Mouse (Mus musculus) CD4-positive, CD25-positive, alpha-beta regulatory T cell, adult 4 months (primary cell): Measurements from ENCODE around the gene Fam221a. TPM values are rescaled to one million over a fixed set of nuclear protein-coding genes. Genes with fewer than 3 reads are reported as not detected.
"Not testable (repeated sequence)": the region's sequence is repeated elsewhere in the genome, so short reads cannot be mapped to it uniquely, and the experiment has no call there.

Experiments
- ATAC-seq: one replicate; pipeline ENCODE4 v1.8.0; 2017
- polyA plus RNA-seq, 2 experiments: library from polyadenylated mRNA; unstranded; fragments of 100-300 nt; shearing (Covaris generic); gene quantifications; one replicate each; pipeline ENCODE4 v1.2.1; 2017

Fam221a gene
- polyA plus RNA-seq, 2 experiments from 2014 or later: 4.3 to 6.4 TPM

DNA sequence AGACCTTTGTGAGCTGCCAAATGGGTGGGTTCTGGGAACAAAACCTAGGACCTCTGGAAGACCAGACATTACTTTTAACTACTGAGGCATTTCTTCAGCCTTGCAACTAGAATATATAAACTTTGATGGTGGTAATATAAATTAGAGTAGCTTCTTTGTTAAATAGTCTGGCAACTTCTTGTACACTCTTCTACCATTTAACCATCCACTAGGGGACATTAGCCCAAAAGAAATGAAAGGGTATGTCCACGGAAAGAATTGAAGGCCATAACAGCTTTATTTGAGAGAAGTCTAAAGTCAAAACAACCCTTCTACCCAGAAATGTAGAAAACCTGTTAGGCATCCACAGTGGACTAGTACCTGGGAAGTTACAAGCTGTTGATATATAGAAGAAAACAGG is 26.7 kb downstream of the Fam221a start:
- ATAC-seq: no peak

DNA sequence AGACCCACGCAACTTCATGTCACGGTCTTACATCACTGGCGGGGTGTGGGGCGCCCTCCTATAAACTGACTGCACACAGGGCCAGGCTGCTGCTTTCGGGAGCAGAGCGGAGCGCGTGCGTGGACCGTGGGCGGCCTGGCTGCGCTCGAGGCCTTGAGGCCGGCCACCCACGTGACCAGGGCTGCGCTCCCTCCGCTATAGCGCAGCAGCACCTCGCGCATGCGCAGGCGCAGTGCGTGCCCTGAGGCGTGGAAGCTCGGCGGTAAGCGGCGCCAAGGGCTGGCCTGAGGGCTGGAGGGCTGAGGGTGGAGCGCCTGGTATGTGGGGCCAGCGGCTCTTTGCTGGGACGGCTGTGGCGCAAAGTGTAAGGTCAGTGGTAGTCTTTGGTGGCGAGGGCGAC is 27.8 kb downstream of the Fam221a start, which contains the start of gene Stk31:
TSS of gene Stk31 (plus strand) at position 289 of the 400 bp plus-strand sequence.
- no peak for ATAC-seq

DNA sequence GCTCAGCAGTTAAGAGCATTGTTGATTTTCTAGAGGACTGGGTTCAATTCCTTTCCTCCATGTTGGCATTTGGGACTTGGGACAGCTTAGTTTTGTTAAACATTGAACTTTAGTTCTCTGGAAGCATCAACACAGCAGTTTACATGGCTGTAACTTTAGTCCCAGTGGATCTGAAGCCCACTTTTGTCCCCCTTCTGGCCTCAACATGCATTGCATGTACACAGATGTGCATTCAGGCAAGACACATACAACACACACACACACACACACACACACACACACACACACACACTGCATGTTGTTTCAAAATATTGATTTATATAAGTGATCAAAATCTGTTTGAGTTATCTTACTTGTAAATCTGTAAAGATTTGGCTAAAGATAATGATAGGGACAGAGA is 29.9 kb downstream of the Fam221a start:
- peak; percentile 69 for ATAC-seq

DNA sequence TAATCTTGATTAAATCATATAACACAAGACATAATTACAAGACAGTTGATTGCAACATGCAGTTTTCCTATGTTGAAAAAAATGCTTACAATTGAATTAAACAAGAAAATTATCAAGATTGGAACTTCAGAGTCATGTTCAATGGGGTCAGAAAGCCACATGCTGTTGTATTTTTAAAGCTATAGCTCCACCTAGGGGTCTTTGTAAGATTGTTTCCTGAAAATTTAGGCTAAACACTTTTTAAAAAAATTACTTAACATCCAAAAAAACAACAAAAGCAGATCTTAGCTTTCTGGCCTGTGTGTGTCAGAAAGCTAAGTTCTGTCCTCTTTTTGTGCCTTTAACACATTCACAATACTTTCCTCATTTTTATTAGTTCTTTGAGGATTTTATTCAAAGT is 30.8 kb downstream of the Fam221a start:
- peak; percentile 56 for ATAC-seq

DNA sequence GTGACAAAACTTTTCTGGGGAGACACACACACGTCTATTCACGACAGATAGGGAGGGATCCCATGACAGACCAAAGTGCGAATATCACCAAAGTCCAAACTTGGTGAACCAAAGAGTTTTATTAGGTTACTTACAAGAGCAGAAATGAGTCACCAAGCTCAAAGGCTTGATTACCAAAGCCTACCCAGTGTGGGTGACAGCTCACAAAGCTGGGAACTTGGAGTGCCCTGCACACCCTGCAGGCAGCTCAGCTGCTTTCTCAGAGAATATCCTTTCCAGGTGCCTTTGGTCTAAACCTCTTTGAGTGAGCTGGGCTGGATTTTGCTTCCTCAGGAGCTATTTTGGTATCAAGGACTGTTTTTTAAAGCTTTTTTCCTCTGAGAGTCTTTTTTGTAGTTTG is 43.3 kb downstream of the Fam221a start:
- ATAC-seq: no peak

DNA sequence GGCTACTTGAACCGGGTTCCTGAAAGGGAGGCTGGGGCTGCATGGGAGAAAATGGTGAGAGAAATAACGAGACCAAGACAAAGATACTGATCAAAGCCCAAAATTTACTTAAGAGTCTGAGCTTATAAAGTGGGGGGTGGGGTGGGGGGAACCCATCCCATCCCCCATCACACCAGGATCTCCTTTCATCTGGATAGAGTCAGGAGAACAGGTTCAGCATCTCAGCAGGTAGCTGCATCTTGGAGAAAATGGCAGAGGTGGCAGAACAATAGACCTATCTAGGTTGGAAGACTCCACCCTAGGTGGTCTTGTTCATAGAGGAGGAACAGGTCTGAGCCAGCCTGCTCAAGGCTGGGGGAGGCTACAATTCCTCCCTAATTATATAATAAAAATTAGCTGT is 45.4 kb downstream of the Fam221a start:
- not testable (repeated sequence) for ATAC-seq

DNA sequence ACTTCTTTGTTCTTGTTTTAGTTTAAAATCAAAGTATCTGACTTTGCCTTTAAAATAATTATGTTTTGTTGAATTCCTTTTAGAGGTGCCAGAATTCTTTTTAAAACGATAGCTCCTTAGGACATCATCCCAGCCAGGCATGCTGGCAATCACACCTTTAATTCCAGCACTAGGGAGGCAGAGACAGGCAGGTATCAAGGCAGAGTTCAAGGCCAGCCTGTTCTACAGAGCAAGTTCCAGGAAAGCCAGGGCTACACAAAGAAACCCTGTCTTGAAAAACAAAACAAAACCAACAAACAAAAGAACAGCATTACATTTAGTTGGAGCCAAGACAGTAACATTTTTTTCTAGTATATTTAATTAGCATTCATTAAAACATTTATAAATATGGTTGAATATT is 48.4 kb downstream of the Fam221a start:
- ATAC-seq: no peak

DNA sequence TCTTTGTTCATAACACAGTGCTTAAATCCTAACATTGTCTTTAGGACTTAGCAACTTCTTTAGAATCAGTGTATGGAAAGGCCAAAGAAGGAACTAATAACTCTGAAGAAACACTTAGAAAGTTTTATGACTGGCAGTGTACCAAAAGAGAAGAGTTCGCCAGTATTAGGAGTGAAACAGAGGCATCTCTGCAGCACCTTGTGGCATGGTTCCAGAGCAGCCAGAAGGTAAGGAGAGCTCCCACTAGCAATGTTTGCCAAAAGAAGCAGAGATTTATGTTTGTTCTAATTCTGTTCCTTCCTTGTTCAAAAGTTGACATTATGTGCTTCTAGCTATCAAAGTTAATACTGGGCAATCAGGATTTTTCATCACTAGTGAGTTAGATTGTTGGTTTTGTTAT is 69.8 kb downstream of the Fam221a start:
- ATAC-seq: no peak

Other genes with a start within 250 kb of the Fam221a start
- gene Igf2bp3, start 152.8 kb upstream of the Fam221a start, polyA plus RNA-seq: 1 to 10 TPM; 1.2 to 3.0 TPM
- gene Tra2a, start 103.7 kb upstream of the Fam221a start, polyA plus RNA-seq: 10 to 100 TPM; 37.2 to 48.8 TPM
- gene Ccdc126, start 48.5 kb upstream of the Fam221a start, polyA plus RNA-seq: 10 to 100 TPM; 13.0 to 18.5 TPM
- gene Stk31, start 27.9 kb downstream of the Fam221a start, polyA plus RNA-seq: not detected